Mouse (Mus musculus) intestine, embryonic 15.5 days (tissue): ENCODE data around the gene Bace2. TPM values are rescaled to one million over a fixed set of nuclear protein-coding genes. Genes with fewer than 3 reads are reported as not detected.

Experiments
- ATAC-seq: fragments of 200-750 bp; cut with Nextera tagmentation; 2 replicates; pipeline ENCODE4 v1.8.0; 2017; ENCODE audit warnings: moderate TSS enrichment, moderate library complexity
- H3K27ac ChIP-seq: fragments of 300-500 bp; sonication (generic); 2 replicates; pipeline ENCODE4 v1.5.1; 2015; ENCODE audit warnings: mild to moderate bottlenecking, inconsistent platforms
- H3K27me3 ChIP-seq: fragments of 300-500 bp; sonication (generic); replicated peaks from 2 replicates; pipeline ENCODE4 v1.6.1; 2015; ENCODE audit warnings: inconsistent platforms
- H3K36me3 ChIP-seq: fragments of 300-500 bp; sonication (generic); 2 replicates; pipeline ENCODE4 v1.6.1; 2015; ENCODE audit warnings: inconsistent platforms
- H3K4me1 ChIP-seq: fragments of 300-500 bp; sonication (generic); replicated peaks from 2 replicates; pipeline ENCODE4 v1.6.1; 2015; ENCODE audit warnings: inconsistent platforms
- H3K4me2 ChIP-seq: fragments of 300-500 bp; sonication (generic); replicated peaks from 2 replicates; pipeline ENCODE4 v1.6.1; 2015; ENCODE audit warnings: mild to moderate bottlenecking, inconsistent platforms
- H3K4me3 ChIP-seq: fragments of 300-500 bp; sonication (generic); replicated peaks from 2 replicates; pipeline ENCODE4 v1.5.1; 2015; ENCODE audit warnings: inconsistent platforms
- H3K9ac ChIP-seq: fragments of 300-500 bp; sonication (generic); 2 replicates; pipeline ENCODE4 v1.6.1; 2015; ENCODE audit warnings: inconsistent platforms
- H3K9me3 ChIP-seq: fragments of 300-500 bp; sonication (generic); 2 replicates; pipeline ENCODE4 v1.6.1; 2016; ENCODE audit warnings: inconsistent platforms
- WGBS: fragments of 180-500 bp; shearing (Covaris S2); methylation state at CpG from one replicate; pipeline ENCODE4 v1.1.7; 2015; 5-methylcytosine and 5-hydroxymethylcytosine counted together
- polyA plus RNA-seq: library from polyadenylated mRNA; unstranded; fragments of >200 nt; fragmentation: Nextera tagmentation; extraction: Ambion mirVana; gene quantifications from 2 replicates; pipeline ENCODE4 v1.2.1, GENCODE M21; 2015

The Bace2 gene
- polyA plus RNA-seq, 1 experiment from 2014 or later = 13.6 TPM

DNA sequence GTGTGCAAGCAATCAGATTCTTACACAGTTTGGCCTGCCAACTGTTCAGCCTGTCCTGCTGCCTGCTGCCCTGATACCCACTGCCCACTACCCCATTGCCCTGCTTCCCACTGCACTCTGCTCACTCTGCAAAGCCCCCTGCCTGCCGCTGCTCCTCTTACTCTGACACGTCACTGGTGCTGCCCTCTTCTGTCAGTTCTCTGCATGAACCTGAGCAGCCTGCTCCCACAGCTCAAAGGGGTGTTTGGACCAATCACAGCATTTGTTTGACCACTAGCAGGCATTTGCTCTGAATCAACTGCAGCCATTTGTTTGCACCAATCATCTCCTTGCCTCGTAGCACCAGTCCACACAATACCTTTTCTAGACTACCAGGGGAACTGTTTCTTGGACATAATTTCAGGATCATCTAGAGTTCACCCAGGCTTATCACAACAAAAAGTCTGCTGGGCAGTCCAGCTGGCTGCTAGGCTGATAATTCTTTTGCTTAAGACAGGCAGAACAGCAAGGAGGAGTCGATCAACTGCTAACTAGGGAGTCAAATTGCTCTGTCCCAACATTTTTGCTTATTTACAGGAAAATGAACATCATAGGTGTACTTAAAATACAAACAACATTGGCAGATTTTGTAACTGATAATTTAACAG lies 61.5 kb downstream of the Bace2 start:
- 11% methylated on average over 4 of the region's 4 CpGs for whole genome bisulfite sequencing
- Histone ChIP-seq H3K4me2 (no peak overlapping the region), H3K4me3 (no peak overlapping the region), H3K4me1 (no peaks in the 10 kb centered on the region), H3K27ac (no peak overlapping the region), H3K9ac (no peak overlapping the region), H3K9me3 (no peaks in the 10 kb centered on the region), H3K36me3 (no peaks in the 10 kb centered on the region), H3K27me3 (no peaks in the 10 kb centered on the region)
- ATAC-seq = peak; percentile 77

DNA sequence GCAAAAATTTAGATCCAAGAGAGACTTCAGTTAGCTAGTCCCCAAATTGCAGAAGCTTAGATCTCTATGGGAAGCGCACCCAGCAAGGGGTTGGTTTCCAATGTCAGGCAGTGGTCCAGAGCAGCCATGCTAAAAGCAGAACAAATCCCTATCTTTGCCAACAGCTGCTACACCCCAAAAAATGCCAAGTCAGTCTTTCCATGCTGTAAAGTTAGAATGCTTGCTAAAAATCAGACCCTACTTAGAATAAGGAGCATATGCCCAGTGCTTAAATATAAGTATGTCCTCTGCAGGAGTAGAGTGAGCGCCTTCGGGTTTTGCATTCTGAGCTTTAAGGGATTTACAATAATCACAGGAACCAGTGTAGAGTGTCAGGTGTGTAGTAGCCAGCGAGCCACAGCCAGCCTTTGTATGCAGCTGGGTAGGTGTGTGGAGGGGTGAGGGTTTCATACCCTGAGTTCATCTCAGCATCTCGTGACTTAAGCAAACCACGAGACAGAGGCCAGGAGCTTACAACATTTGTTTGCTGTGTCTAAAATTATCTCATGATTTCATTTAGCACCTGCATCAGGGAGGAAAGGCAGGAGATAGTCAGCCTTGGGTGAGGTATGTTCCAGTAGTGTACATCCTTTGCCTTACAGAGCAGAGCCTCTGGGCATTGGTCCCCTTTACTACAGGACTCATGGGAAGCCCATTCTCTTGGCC lies 62.4 kb downstream of the Bace2 start:
- Histone ChIP-seq H3K4me1 (no peaks in the 10 kb centered on the region), H3K9me3 (no peaks in the 10 kb centered on the region), H3K27ac (no peak overlapping the region), H3K27me3 (no peaks in the 10 kb centered on the region), H3K4me3 (no peak overlapping the region), H3K9ac (no peak overlapping the region), H3K4me2 (no peak overlapping the region), H3K36me3 (no peaks in the 10 kb centered on the region)
- WGBS = 89% methylated on average over 6 of the region's 6 CpGs
- ATAC-seq = no peak

GRCm38 (mm10) chr16:97421671-97422070 lies 65.1 kb downstream of the Bace2 start:
- Histone ChIP-seq H3K4me2 (no peak overlapping the region), H3K27ac (no peak overlapping the region), H3K36me3 (no peaks in the 10 kb centered on the region), H3K4me3 (no peak overlapping the region), H3K9me3 (no peaks in the 10 kb centered on the region), H3K4me1 (no peaks in the 10 kb centered on the region), H3K9ac (no peak overlapping the region), H3K27me3 (no peaks in the 10 kb centered on the region)
- ATAC-seq = no peak
- 82% methylated on average over 6 of the region's 6 CpGs for WGBS

DNA sequence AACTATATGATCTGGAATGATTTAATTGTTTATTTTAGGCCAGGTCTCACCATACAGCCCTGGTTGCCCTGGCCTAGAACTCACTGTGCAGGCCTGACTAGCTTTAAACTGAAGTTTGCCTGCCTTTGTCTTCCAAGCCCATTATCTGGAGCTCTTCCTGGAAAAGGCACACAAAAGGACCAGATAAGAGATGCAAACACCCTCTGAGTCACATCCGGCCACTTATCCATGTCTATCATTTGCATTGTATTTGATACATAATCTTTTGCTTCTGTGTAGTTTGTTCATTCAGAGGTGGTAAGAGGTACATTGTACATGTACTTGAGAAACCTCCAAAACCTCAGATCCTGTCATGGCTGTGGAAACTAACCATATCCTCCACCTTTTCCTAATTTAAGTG lies 67.1 kb downstream of the Bace2 start:
- H3K4me3 ChIP-seq = no peak overlapping the region
- H3K27ac ChIP-seq = no peak overlapping the region
- H3K27me3 ChIP-seq = no peaks in the 10 kb centered on the region
- H3K4me1 ChIP-seq = no peaks in the 10 kb centered on the region
- no peak overlapping the region for H3K4me2 ChIP-seq
- no peaks in the 10 kb centered on the region for H3K36me3 ChIP-seq
- H3K9me3 ChIP-seq = no peaks in the 10 kb centered on the region
- WGBS = 62% methylated on average over 1 of the region's 1 CpGs
- no peak for ATAC-seq
- no peak overlapping the region for H3K9ac ChIP-seq

DNA sequence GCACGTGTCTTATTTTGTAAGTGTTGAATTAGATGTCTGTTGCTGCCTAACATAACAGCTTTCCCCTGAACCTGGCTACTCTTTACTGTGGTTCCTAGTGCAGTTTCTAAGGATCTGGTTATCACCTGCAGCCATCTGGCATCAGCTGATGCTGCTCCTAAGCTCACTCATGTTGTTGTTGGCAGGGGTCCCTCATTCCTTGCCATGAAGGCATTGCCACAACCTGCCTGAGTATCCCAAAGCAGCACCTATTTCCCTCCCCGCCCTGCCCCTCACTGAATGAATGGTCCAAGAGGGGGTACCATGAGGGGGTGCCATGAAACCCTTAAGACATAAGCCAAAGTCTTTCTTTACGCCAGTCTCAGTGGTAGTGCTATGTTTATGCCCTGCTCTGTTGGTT lies 71.5 kb downstream of the Bace2 start:
- H3K27me3 ChIP-seq = no peaks in the 10 kb centered on the region
- no peak for ATAC-seq
- H3K4me3 ChIP-seq = no peak overlapping the region
- no peak overlapping the region for H3K9ac ChIP-seq
- H3K27ac ChIP-seq = no peak overlapping the region
- H3K4me2 ChIP-seq = no peak overlapping the region
- no peaks in the 10 kb centered on the region for H3K36me3 ChIP-seq
- H3K9me3 ChIP-seq = no peaks in the 10 kb centered on the region
- no peaks in the 10 kb centered on the region for H3K4me1 ChIP-seq
- 81% methylated on average over 3 of the region's 3 CpGs for WGBS

GRCm38 (mm10) chr16:97430091-97430490 lies 73.5 kb downstream of the Bace2 start:
- Histone ChIP-seq H3K36me3 (no peaks in the 10 kb centered on the region), H3K4me3 (no peak overlapping the region), H3K27ac (no peak overlapping the region), H3K9me3 (no peaks in the 10 kb centered on the region), H3K4me1 (no peaks in the 10 kb centered on the region), H3K4me2 (no peak overlapping the region), H3K9ac (no peak overlapping the region), H3K27me3 (no peaks in the 10 kb centered on the region)
- 89% methylated on average over 4 of the region's 4 CpGs for WGBS
- no peak for ATAC-seq

GRCm38 (mm10) chr16:97431328-97431727 lies 74.8 kb downstream of the Bace2 start:
- 74% methylated on average over 4 of the region's 4 CpGs for WGBS
- no peak overlapping the region for H3K27ac ChIP-seq

DNA sequence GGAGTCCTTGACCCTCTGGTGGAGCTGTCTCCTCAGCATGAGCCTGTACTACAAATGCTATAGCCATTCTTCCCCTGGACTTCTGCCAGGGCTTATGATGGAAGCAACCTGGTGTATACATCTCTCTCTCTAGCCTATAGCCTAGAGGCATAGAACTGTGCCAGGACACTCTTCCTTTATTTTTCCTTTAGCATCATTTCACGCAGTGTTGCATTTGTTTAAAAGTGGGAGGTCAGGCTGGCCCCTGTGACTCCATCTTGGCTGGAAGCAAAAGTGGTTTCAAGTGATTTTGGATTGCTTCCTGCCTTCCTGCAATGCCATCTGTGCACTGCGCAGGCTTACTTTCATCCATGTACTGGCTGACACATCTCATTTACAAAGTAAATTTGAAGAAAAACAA lies 77.7 kb downstream of the Bace2 start:
- no peak for ATAC-seq

More at GRCm38 (mm10) chr16:97431328-97431727, 74.8 kb downstream of the Bace2 start:
- Histone ChIP-seq H3K36me3 (no peaks in the 10 kb centered on the region), H3K27me3 (no peaks in the 10 kb centered on the region), H3K4me2 (no peak overlapping the region), H3K9ac (no peak overlapping the region), H3K4me3 (no peak overlapping the region), H3K4me1 (no peaks in the 10 kb centered on the region), H3K9me3 (no peaks in the 10 kb centered on the region)
- no peak for ATAC-seq

GRCm38 (mm10) chr16:97437448-97438056 lies 81.0 kb downstream of the Bace2 start:
- no peaks in the 10 kb centered on the region for H3K27me3 ChIP-seq
- no peak overlapping the region for H3K27ac ChIP-seq
- no peak for ATAC-seq
- WGBS = 47% methylated on average over 1 of the region's 1 CpGs
- no peaks in the 10 kb centered on the region for H3K9me3 ChIP-seq
- H3K36me3 ChIP-seq = no peaks in the 10 kb centered on the region
- no peak overlapping the region for H3K4me3 ChIP-seq
- H3K9ac ChIP-seq = no peak overlapping the region
- H3K4me2 ChIP-seq = no peak overlapping the region
- no peaks in the 10 kb centered on the region for H3K4me1 ChIP-seq

More for the DNA sequence above, 77.7 kb downstream of the Bace2 start:
- H3K27ac ChIP-seq = no peak overlapping the region
- no peak overlapping the region for H3K4me2 ChIP-seq
- no peaks in the 10 kb centered on the region for H3K9me3 ChIP-seq
- no peaks in the 10 kb centered on the region for H3K27me3 ChIP-seq
- H3K9ac ChIP-seq = no peak overlapping the region
- no peak overlapping the region for H3K4me3 ChIP-seq
- no peaks in the 10 kb centered on the region for H3K4me1 ChIP-seq
- WGBS = 57% methylated on average over 2 of the region's 2 CpGs
- H3K36me3 ChIP-seq = no peaks in the 10 kb centered on the region

DNA sequence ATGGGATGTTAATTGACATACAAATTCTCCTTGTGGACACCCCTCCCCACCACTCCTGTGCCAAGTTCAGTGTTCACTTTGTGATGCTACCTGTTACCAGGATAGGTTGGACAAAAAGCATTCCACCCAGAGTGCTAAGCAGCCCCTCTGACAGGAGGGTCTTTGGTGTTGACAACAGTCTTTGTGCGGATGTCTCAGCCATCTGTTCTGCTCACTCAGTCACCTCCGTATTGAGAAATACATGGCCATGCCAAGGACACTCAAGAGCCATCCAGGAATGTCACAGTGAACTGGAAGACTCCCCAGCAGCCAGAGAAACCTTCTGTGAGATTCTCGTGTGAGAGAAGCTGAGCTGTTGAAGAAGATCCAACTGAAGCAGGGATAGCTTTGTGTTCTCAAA lies 81.6 kb downstream of the Bace2 start:
- Histone ChIP-seq H3K36me3 (no peaks in the 10 kb centered on the region), H3K27me3 (no peaks in the 10 kb centered on the region), H3K4me2 (no peak overlapping the region), H3K4me3 (no peak overlapping the region), H3K4me1 (no peaks in the 10 kb centered on the region), H3K9ac (no peak overlapping the region), H3K27ac (no peak overlapping the region), H3K9me3 (no peaks in the 10 kb centered on the region)
- no peak for ATAC-seq
- 76% methylated on average over 3 of the region's 3 CpGs for WGBS

- no peaks in the 10 kb centered on the region for H3K27me3 ChIP-seq
- no peaks in the 10 kb centered on the region for H3K36me3 ChIP-seq
- H3K9ac ChIP-seq = no peak overlapping the region
- ATAC-seq = no peak
- no peaks in the 10 kb centered on the region for H3K9me3 ChIP-seq
- no peak overlapping the region for H3K4me3 ChIP-seq
- H3K4me2 ChIP-seq = no peak overlapping the region
- WGBS = 72% methylated on average over 9 of the region's 9 CpGs
- H3K4me1 ChIP-seq = no peaks in the 10 kb centered on the region
- H3K27ac ChIP-seq = no peak overlapping the region
Observed at GRCm38 (mm10) chr16:97441967-97442366, 85.4 kb downstream of the Bace2 start.

DNA sequence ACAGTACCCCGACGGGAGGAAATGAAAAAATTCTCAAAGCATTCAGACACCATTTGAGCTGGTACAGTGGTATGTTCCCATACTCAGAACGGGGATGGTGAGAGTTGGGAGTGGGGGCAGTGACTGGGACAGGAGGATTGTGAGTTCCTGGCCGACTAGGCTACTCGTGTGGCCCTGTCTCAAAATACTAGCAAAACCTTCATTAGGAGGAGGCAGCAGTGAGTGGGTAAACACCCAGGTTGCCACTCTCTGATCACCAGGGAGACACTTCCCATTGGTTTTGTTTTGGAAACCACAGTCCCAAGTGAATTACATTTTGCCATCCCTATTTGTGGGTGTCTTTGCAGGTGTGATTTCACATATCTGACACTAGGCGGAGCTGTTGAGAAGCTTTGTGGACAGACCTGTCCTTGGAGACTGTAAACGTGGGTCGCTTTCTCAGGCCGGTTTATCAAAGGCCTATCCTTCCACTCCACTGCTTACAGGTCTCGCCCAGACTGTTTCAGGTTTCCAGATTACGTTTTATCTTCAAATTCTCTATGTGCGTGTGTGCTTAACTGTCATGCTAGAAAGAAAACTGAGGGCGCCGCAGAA lies 87.2 kb downstream of the Bace2 start:
- H3K27me3 ChIP-seq = no peaks in the 10 kb centered on the region
- no peak overlapping the region for H3K27ac ChIP-seq
- H3K4me3 ChIP-seq = no peak overlapping the region
- peak; percentile 77 for ATAC-seq
- H3K4me1 ChIP-seq = no peaks in the 10 kb centered on the region
- no peak overlapping the region for H3K9ac ChIP-seq
- no peak overlapping the region for H3K4me2 ChIP-seq
- WGBS = 47% methylated on average over 14 of the region's 14 CpGs
- H3K9me3 ChIP-seq = no peaks in the 10 kb centered on the region
- H3K36me3 ChIP-seq = no peaks in the 10 kb centered on the region
